Mouse (Mus musculus) liver, adult 2 months (tissue): ENCODE measurements around the gene Pnp.

ENCODE experiments used
- CTCF ChIP-seq: fragments of 200-500 bp; IDR thresholded peaks from 2 replicates; pipeline ENCODE4 v1.5.1; 2011; ENCODE audit warnings: low read depth, low read length, control low read depth
- POLR2A ChIP-seq: fragments of 200-500 bp; IDR thresholded peaks from 2 replicates; pipeline ENCODE4 v1.6.1; 2011; ENCODE audit warnings: low read length, control low read depth; ENCODE audit not compliant: insufficient read depth; ENCODE audit errors: extremely low read depth

DNA sequence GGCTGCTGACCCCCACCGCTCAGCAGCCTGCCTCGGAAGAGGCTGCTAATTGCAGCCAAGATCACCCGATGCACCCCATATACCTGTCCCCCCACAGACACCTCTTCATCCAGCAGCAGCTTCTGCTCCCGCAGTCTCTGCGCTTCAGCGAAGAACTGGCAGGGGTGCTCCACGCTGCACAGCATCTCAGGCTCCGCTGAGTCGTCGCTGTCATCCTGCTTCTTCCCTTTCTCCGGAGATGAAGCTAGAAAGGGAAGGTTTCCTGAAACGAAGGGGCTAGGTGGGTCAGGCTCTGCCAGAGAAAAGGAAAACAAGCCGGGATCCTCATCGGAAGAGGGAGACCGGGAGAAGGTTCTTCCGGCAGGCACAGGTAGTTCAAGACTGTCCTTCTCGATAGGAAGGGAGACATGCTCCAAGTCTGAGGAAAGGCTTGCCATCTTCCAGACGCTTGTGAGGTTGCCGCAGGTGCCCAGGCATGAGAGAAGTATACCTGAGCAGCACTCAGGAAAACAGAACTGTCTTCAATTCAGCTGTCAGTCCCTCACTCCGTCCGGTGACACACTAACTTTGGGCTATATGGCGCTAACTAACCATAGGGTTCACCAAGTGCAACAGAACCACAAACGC, 34.0 kb upstream of the Pnp start:
- TF ChIP-seq CTCF, result no peak
- no peak for TF ChIP-seq POLR2A
